Mouse (Mus musculus): ENCODE results near the gene Gm8127. TPM values are rescaled to one million over a fixed set of nuclear protein-coding genes. Genes with fewer than 3 reads are reported as not detected.

Gene Gm8127
- total RNA-seq, 4 experiments from 2014 or later, result not detected

Other genes starting within 250 kb of the Gm8127 start
- not detected for gene Gm8094, start 217.2 kb downstream of the Gm8127 start, total RNA-seq (2022)
- gene Gm8104, start 193.2 kb downstream of the Gm8127 start, total RNA-seq (2022), result under 1 TPM in 3 of 4 experiments, not detected in 1; 0.25 to 0.55 (median 0.46) TPM
- under 1 TPM; 0.33 to 0.89 (median 0.48) TPM for gene Gm7233, start 114.0 kb downstream of the Gm8127 start, total RNA-seq (2022)
- gene Gm8122, start 58.5 kb downstream of the Gm8127 start, total RNA-seq (2022), result not detected
- gene Gm8126, start 35.2 kb downstream of the Gm8127 start, total RNA-seq (2022), result under 1 TPM in 3 of 4 experiments, not detected in 1; 0.37 to 0.72 (median 0.43) TPM
- gene Gm9732, start 18.8 kb downstream of the Gm8127 start, total RNA-seq (2022), result under 1 TPM; 0.27 to 0.72 (median 0.53) TPM
- gene 1700001F09Rik, start 54.0 kb upstream of the Gm8127 start, total RNA-seq (2022), result 1 to 10 TPM in 1 of 4 experiments, under 1 TPM in 1, not detected in 2; 0.67 to 2.9 TPM
- not detected for gene Gm8138, start 122.5 kb upstream of the Gm8127 start, total RNA-seq (2022)
- gene Gm5799, start 249.7 kb upstream of the Gm8127 start, total RNA-seq (2022), result under 1 TPM; 0.46 to 0.70 (median 0.58) TPM